Mouse (Mus musculus) liver, postnatal 0 days (tissue): ENCODE results near the gene Mok. TPM values are rescaled to one million over a fixed set of nuclear protein-coding genes. Genes with fewer than 3 reads are reported as not detected.

Experiments
- ATAC-seq: fragments of 200-750 bp; cut with Nextera tagmentation; 2 replicates; pipeline ENCODE4 v1.8.0; 2017; ENCODE audit warnings: mild to moderate bottlenecking, moderate library complexity
- DNase-seq: peaks from one replicate; pipeline ENCODE4 v3.0.0-alpha.2; 2016
- H3K27ac ChIP-seq: fragments of 300-500 bp; sonication (generic); 2 replicates; pipeline ENCODE4 v1.5.1; 2014; ENCODE audit warnings: antibody characterized with exemption, moderate library complexity, mild to moderate bottlenecking, low read depth
- H3K27me3 ChIP-seq: fragments of 300-500 bp; sonication (generic); 2 replicates; pipeline ENCODE4 v1.6.1; 2014; ENCODE audit warnings: low read length, control low read depth, mixed read lengths; ENCODE audit not compliant: insufficient read depth
- H3K36me3 ChIP-seq: fragments of 300-500 bp; sonication (generic); replicated peaks from 2 replicates; pipeline ENCODE4 v1.6.1; 2014; ENCODE audit warnings: mild to moderate bottlenecking, control low read depth, low read length, moderate library complexity, mixed read lengths; ENCODE audit not compliant: insufficient read depth
- H3K4me1 ChIP-seq: fragments of 300-500 bp; sonication (generic); 2 replicates; pipeline ENCODE4 v1.6.1; 2014; ENCODE audit warnings: antibody characterized with exemption, mild to moderate bottlenecking, control low read depth; ENCODE audit not compliant: insufficient read depth
- H3K4me2 ChIP-seq: fragments of 300-500 bp; sonication (generic); 2 replicates; pipeline ENCODE4 v1.6.1; 2014; ENCODE audit warnings: low read depth, mild to moderate bottlenecking, low read length, moderate library complexity, mixed read lengths
- H3K4me3 ChIP-seq: fragments of 300-500 bp; sonication (generic); 2 replicates; pipeline ENCODE4 v1.5.1; 2014; ENCODE audit warnings: low read depth, low read length
- H3K9ac ChIP-seq: fragments of 300-500 bp; sonication (generic); replicated peaks from 2 replicates; pipeline ENCODE4 v1.6.1; 2014; ENCODE audit warnings: mild to moderate bottlenecking, moderate library complexity
- H3K9me3 ChIP-seq: fragments of 300-500 bp; sonication (generic); 2 replicates; pipeline ENCODE4 v1.6.1; 2016; ENCODE audit warnings: mild to moderate bottlenecking, control low read depth, low read length, mixed read lengths
- CTCF ChIP-seq: sonication (generic); IDR thresholded peaks from 2 replicates; pipeline ENCODE4 v1.5.1; 2016; ENCODE audit warnings: antibody characterized with exemption, low read depth
- EP300 ChIP-seq: IDR thresholded peaks from 2 replicates; pipeline ENCODE4 v1.6.1; 2016; ENCODE audit warnings: antibody characterized with exemption, low read depth, mild to moderate bottlenecking
- WGBS: fragments of 180-500 bp; shearing (Covaris S2); extraction: QIAGEN DNeasy Blood & Tissue Kit; methylation state at CpG from one replicate; pipeline ENCODE4 v1.1.7; 2014; ENCODE audit not compliant: insufficient replicate concordance; 5-methylcytosine and 5-hydroxymethylcytosine counted together
- polyA plus RNA-seq: library from polyadenylated mRNA; unstranded; fragments of >200 nt; fragmentation: Nextera tagmentation; extraction: Ambion mirVana; gene quantifications from 2 replicates; pipeline ENCODE4 v1.2.1, GENCODE M21; 2015

The Mok gene
- polyA plus RNA-seq, 1 experiment from 2014 or later: 0.29 TPM

DNA sequence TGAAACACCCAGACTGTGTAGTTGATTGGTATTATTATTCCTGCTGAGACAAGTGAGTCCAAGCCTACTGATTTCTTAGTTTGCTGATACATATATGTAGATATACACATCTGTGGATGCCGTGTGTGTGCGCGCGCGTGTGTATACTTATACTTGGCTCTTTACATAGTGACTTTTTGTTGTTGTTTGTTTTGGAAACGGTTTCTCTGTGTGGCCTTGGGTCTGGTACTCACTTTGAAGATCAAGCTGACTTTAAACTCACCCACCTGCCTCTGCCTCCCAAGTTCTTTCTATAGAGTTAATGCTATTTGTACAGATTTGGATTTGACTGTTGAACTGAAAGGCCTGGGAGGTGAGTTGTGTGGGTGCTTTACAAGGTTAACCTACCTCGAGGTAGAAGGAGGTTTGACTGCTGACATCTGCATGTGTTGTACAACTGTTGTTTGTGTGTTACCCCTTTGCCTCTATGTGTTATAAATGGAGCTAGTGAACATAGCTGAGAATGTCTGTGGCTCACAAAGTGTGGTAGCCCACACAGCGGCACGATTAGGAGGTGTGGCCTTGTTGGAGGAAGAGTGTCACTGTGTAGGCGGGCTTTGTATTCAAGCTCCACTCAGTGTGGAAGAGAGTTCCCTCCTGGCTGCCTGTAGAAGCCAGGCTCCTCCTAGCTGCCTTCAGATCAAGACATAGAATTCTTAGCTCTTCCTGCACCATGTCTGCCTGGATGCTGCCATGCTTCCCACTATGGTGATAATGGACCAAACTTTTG, 70.1 kb downstream of the Mok start:
- TF ChIP-seq CTCF (no peak), EP300 (no peak)
- H3K4me1 ChIP-seq: peaks cover 13% of the 10 kb centered on the region
- peak overlapping the region; percentile 20; the same call in 1 of the 2 replicates for H3K27ac ChIP-seq
- H3K4me3 ChIP-seq: no peak overlapping the region
- no peak overlapping the region for H3K4me2 ChIP-seq
- no peaks in the 10 kb centered on the region for H3K36me3 ChIP-seq
- no peaks in the 10 kb centered on the region for H3K27me3 ChIP-seq
- no peaks in the 10 kb centered on the region for H3K9me3 ChIP-seq
- DNase-seq (no peak), ATAC-seq (peak; percentile 63)
- 56% methylated on average over 10 of the region's 10 CpGs for WGBS
- no peak overlapping the region for H3K9ac ChIP-seq

DNA sequence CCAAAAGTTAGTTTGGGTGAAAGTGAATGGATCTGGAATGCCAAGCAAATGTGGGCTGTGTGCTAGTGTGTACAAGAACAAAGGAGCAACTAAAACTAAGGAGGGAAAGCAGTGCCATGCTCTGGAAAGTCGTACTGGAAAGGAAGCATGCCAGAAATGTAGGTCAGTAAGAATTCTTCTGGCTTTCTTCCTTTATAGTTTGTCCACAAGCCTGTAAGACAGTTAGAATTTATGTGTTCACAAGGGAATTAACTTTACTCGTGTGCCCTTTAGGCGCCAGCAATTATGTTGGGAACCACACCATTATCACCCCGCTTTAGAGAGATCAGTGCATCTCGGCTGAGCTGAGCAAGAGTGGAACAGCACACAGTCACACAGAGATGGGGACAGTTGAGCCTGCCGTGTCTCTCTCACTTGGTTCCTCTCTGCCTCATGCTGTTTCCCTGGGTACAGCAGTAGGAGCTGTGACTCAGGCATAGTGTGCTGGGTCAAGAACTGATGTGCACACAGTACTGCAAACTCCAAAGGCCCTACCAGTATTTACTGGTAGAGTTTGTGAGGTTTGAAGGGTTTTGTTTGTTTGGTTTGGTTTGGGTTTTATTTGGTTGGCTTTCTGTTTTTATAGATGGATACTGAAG, 71.0 kb downstream of the Mok start:
- Histone ChIP-seq H3K4me3 (no peak overlapping the region), H3K36me3 (no peaks in the 10 kb centered on the region), H3K27ac (peak overlapping the region; percentile 12; the same call in 1 of the 2 replicates), H3K9ac (no peak overlapping the region), H3K4me1 (peaks cover 12% of the 10 kb centered on the region), H3K4me2 (no peak overlapping the region), H3K9me3 (no peaks in the 10 kb centered on the region), H3K27me3 (no peaks in the 10 kb centered on the region)
- TF ChIP-seq EP300 (no peak), CTCF (no peak)
- no peak for DNase-seq
- ATAC-seq: peak; percentile 72
- 59% methylated on average over 6 of the region's 6 CpGs for WGBS

DNA sequence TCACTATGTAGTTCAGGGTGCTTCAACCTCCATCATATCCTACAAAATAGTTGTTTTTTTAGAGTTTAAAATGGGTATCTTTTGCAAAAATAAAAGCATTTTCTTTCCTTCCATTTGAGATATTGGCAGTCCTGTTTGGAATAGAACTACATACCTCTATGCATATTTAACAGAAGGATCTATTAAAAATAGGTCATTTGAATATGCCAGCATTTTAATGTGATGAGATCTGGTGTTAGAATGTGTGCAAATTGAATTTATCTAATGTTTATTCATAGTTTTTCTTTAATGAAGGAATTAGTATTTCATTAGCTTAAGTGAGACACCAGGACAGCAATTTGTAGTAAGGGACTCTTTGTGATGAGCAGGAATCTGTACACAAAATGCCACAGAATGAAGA, 72.2 kb downstream of the Mok start:
- Histone ChIP-seq H3K9me3 (no peaks in the 10 kb centered on the region), H3K27me3 (no peaks in the 10 kb centered on the region), H3K27ac (no peak overlapping the region), H3K9ac (no peak overlapping the region), H3K36me3 (no peaks in the 10 kb centered on the region), H3K4me2 (no peak overlapping the region), H3K4me1 (peaks cover 12% of the 10 kb centered on the region), H3K4me3 (no peak overlapping the region)
- DNase-seq (no peak), ATAC-seq (no peak)
- TF ChIP-seq EP300: no peak
- no peak for TF ChIP-seq CTCF

DNA sequence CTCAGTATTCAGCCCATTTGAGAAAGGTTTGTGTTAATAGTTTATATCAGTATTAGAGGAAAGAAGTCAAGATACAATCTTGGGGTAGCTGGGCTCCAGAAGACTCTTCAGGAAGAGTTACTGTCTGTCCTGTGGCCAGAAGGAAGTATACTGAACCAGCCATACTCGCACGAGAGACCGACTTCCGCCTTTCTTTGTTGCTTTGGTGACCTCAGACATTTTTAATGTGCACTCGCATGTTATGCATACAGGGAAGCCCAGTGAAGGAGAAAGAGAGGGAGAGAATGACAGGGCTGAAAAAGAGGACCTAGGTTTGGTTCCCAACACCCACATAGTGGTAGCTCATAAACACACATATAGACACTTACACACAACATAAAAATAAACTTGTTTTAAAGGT, 76.2 kb downstream of the Mok start:
- Histone ChIP-seq H3K36me3 (0 out of 2 replicates have a peak, but pooled peaks cover 2% of the 10 kb centered on the region), H3K9me3 (no peaks in the 10 kb centered on the region), H3K27me3 (no peaks in the 10 kb centered on the region), H3K4me3 (no peak overlapping the region), H3K27ac (peak overlapping the region; percentile 22; the same call in 1 of the 2 replicates), H3K9ac (no peak overlapping the region), H3K4me1 (peaks cover 4% of the 10 kb centered on the region; the same call in 1 of the 2 replicates), H3K4me2 (no peak overlapping the region)
- TF ChIP-seq EP300 (no peak), CTCF (no peak)
- no peak for DNase-seq
- WGBS: 44% methylated on average over 5 of the region's 5 CpGs
- no peak for ATAC-seq

DNA sequence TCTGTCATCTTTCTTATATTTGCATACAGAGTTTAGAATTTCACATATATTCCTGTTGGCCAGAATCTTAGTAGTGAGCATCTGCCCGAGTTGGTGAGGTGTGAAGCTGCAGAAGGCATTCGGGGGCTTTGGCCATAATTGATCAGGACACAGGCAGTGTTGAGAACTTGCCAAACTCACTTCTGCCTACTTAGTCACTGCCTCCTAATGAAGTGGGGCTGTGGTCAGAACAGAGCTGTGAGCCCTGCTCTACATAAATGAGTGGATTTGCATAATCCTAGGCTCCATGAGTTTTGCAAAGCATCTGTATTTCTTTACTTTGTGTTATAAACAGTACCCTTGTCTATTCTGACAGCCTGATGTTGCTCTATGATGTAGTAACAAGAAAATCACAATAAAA, 78.4 kb downstream of the Mok start:
- Histone ChIP-seq H3K27ac (no peak overlapping the region), H3K9me3 (no peaks in the 10 kb centered on the region), H3K4me1 (peaks cover 9% of the 10 kb centered on the region), H3K9ac (no peak overlapping the region), H3K4me2 (no peak overlapping the region), H3K4me3 (no peak overlapping the region), H3K27me3 (no peaks in the 10 kb centered on the region), H3K36me3 (0 out of 2 replicates have a peak, but pooled peaks cover 2% of the 10 kb centered on the region)
- WGBS: 73% methylated on average over 2 of the region's 2 CpGs
- ATAC-seq (no peak), DNase-seq (no peak)
- no peak for TF ChIP-seq CTCF
- no peak for TF ChIP-seq EP300

DNA sequence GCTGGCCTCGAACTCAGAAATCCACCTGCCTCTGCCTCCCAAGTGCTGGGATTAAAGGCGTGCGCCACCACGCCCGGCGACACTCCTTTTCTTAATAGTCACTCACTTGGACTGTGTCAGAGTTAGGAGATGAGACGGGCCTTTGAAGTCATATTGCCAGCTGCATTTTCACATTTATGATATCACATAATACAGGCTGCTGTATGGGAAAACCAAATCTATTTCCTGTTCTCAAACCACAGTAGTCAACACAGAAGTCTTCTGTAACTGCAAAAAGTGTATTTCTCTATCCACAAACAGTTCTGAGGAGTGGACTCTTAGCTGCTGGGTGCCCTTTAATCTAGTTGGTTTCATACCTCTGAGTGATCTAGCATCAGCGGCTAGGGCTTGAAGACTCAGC, 81.8 kb downstream of the Mok start:
- H3K4me2 ChIP-seq: no peak overlapping the region
- no peak for TF ChIP-seq CTCF
- no peak for TF ChIP-seq EP300
- H3K36me3 ChIP-seq: peaks cover 8% of the 10 kb centered on the region; the same call in 1 of the 2 replicates
- H3K27me3 ChIP-seq: no peaks in the 10 kb centered on the region
- no peak overlapping the region for H3K4me3 ChIP-seq
- H3K27ac ChIP-seq: 0 out of 2 replicates have a peak overlapping the region, but pooled peaks have one; percentile 29
- H3K4me1 ChIP-seq: peaks cover 18% of the 10 kb centered on the region
- ATAC-seq: no peak
- no peak overlapping the region for H3K9ac ChIP-seq
- DNase-seq: no peak
- no peaks in the 10 kb centered on the region for H3K9me3 ChIP-seq
- 80% methylated on average over 7 of the region's 8 CpGs for whole genome bisulfite sequencing

Other genes with a start within 250 kb of the Mok start
- gene Dync1h1, start 239.5 kb downstream of the Mok start, polyA plus RNA-seq: 7.2 and 8.3 TPM in 2 replicates
- gene 1700001K19Rik, start 158.3 kb downstream of the Mok start, polyA plus RNA-seq: not detected in 2 replicates
- gene Hsp90aa1, start 138.2 kb downstream of the Mok start, polyA plus RNA-seq: 231 and 250 TPM in 2 replicates
- gene Wdr20, start 103.0 kb downstream of the Mok start, polyA plus RNA-seq: 6.4 and 7.0 TPM in 2 replicates
- 1.1 and 1.8 TPM in 2 replicates for gene Zfp839, start 9.3 kb upstream of the Mok start, polyA plus RNA-seq
- gene Cinp, start 48.2 kb upstream of the Mok start, polyA plus RNA-seq: 30.6 and 34.2 TPM in 2 replicates
- 0.63 and 1.1 TPM in 2 replicates for gene Tecpr2, start 48.3 kb upstream of the Mok start, polyA plus RNA-seq
- gene Ankrd9, start 138.1 kb upstream of the Mok start, polyA plus RNA-seq: 15.9 and 16.5 TPM in 2 replicates
- 3.6 and 4.8 TPM in 2 replicates for gene Rcor1, start 198.4 kb upstream of the Mok start, polyA plus RNA-seq